Mouse (Mus musculus) ovary, postnatal 36 days (tissue): ENCODE measurements around the gene Pfdn4.
A peak's percentile ranks its signal among the peaks of the same experiment; 100 is the strongest.
"Not testable (repeated sequence)": the region's sequence is repeated elsewhere in the genome, so short reads cannot be mapped to it uniquely, and the experiment has no call there.

Experiments
- DNase-seq: peaks from one replicate; pipeline ENCODE4 v3.0.0; 2022; ENCODE audit warnings: low spot score, mixed read lengths

Gene Pfdn4

GRCm38 (mm10) chr2:170496154-170496930 lies at the start of gene Pfdn4:
Gene Pfdn4, plus strand, starts transcription at chr2:170496428.
- peak; percentile 20 for DNase-seq

- DNase-seq, result no peak
These were observed 49.3 kb upstream of the Pfdn4 start for GRCm38 (mm10) chr2:170446843-170447383.

- no peak for DNase-seq
These were observed 48.6 kb upstream of the Pfdn4 start for GRCm38 (mm10) chr2:170447651-170448050.

GRCm38 (mm10) chr2:170450933-170451332 lies 45.3 kb upstream of the Pfdn4 start:
- DNase-seq, result peak; percentile 77

- DNase-seq, result not testable (repeated sequence)
These were observed 42.4 kb upstream of the Pfdn4 start for GRCm38 (mm10) chr2:170453809-170454208.

GRCm38 (mm10) chr2:170459183-170459582 lies 37.0 kb upstream of the Pfdn4 start:
- no peak for DNase-seq

- no peak for DNase-seq
These were observed 36.4 kb upstream of the Pfdn4 start for GRCm38 (mm10) chr2:170459805-170460204.

- no peak for DNase-seq
These were observed 34.6 kb upstream of the Pfdn4 start for GRCm38 (mm10) chr2:170461652-170462051.

GRCm38 (mm10) chr2:170464817-170465216 lies 31.4 kb upstream of the Pfdn4 start:
- DNase-seq, result no peak

GRCm38 (mm10) chr2:170468009-170468408 lies 28.2 kb upstream of the Pfdn4 start:
- no peak for DNase-seq

GRCm38 (mm10) chr2:170469616-170470308 lies 26.5 kb upstream of the Pfdn4 start:
- DNase-seq, result peak; percentile 25

GRCm38 (mm10) chr2:170470591-170470990 lies 25.6 kb upstream of the Pfdn4 start:
- no peak for DNase-seq

- DNase-seq, result no peak
These were observed 22.1 kb upstream of the Pfdn4 start for GRCm38 (mm10) chr2:170474125-170474524.

- no peak for DNase-seq
These were observed 21.1 kb upstream of the Pfdn4 start for GRCm38 (mm10) chr2:170475164-170475563.

- no peak for DNase-seq
These were observed 20.0 kb upstream of the Pfdn4 start for GRCm38 (mm10) chr2:170476215-170476614.

GRCm38 (mm10) chr2:170476643-170477042 lies 19.6 kb upstream of the Pfdn4 start:
- DNase-seq, result no peak

GRCm38 (mm10) chr2:170482019-170482540 lies 14.1 kb upstream of the Pfdn4 start:
- DNase-seq, result no peak

GRCm38 (mm10) chr2:170483914-170484313 lies 12.3 kb upstream of the Pfdn4 start:
- DNase-seq, result no peak

- DNase-seq, result no peak
These were observed 9.0 kb upstream of the Pfdn4 start for GRCm38 (mm10) chr2:170487202-170487601.

GRCm38 (mm10) chr2:170487890-170488502 lies 8.2 kb upstream of the Pfdn4 start:
- no peak for DNase-seq

GRCm38 (mm10) chr2:170494784-170495710 lies 1.2 kb upstream of the Pfdn4 start:
- no peak for DNase-seq
